In the genomic region with DNA sequence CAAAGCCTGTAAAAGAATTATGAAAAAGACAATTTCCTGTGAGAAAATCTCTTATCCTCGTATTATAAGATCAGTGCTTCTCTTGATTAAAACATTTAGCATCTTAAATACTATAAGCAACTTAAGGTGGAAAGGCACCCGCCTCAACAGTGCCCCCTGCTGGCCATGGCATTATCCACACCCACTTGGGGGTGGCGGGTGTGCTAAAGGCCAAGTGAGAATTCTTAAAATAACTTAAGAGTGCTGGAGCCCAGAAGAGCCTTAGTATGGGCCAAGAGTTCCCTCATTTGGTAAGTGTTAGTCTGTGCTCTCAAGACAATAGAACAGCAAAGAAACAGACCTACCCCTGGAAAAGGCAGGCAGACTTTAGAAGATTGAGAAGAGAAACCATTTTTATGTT, we compare ENCODE assay signal across 10 mouse cellular contexts. TPM values are rescaled to one million over a fixed set of nuclear protein-coding genes. Genes with fewer than 3 reads are reported as not detected.
A peak's percentile ranks its signal among the peaks of the same experiment; 100 is the strongest.
DNase-seq lines count a peak whose midpoint lies in the region; ATAC-seq lines count a peak whose summit lies in the region.
"Had no signal": no experiment of that assay in that cellular context is flagged by ENCODE, and none has a peak within 500 bp of the region (broad histone marks: within the 10 kb centered on the region; RNA-seq: fewer than 3 reads in every experiment).

No protein-coding gene starts in this region.

- ATAC-seq in megakaryocyte-erythroid progenitor cell, adult 5-6 weeks (replicated peaks; ENCODE audit: low FRiP score, low TSS enrichment, poor library complexity, severe bottlenecking): no peak

- peak; percentile 50 to 73 for DNase-seq in heart, postnatal 14 days
- DNase-seq in heart, postnatal 25 days (ENCODE audit: low spot score): no peak
- peak; percentile 83 to 85 for DNase-seq in B cell, adult 2 months
- peak; percentile 16 for DNase-seq in adipocyte (ENCODE audit: low spot score)
- peak; percentile 62 for DNase-seq in lung, postnatal 14 days
- DNase-seq in layer of hippocampus, postnatal 10 days (ENCODE audit: low spot score in 2 of 2): no peak
- DNase-seq in layer of hippocampus, adult 9-11 months: no peak

- intact Hi-C loops in heart, postnatal 14 days (cut with DNase I): no loop called here
- intact Hi-C loops in heart, postnatal 25 days (cut with DNase I): no loop called here

RNA-seq across cellular contexts. Expression of a gene that starts 4.6 kb away (rescaled TPM):
- total RNA-seq in heart, postnatal 14 days (2021): 1 to 10 TPM in 1 of 2 experiments, under 1 TPM in 1; 0.68 to 1.3 TPM
- total RNA-seq in heart, postnatal 25 days (2021): 1 to 10 TPM; 1.5 to 1.6 TPM
- not detected in 2 replicates for total RNA-seq in megakaryocyte-erythroid progenitor cell, adult 5-6 weeks (2014; fragmentation: Nextera tagmentation)
- not detected in 2 replicates for total RNA-seq in megakaryocyte-erythroid progenitor cell, adult 5-6 weeks (2017)
- total RNA-seq in layer of hippocampus, postnatal 10 days (2021): under 1 TPM in 1 of 2 experiments, not detected in 1; 0.23 TPM
- total RNA-seq: hematopoietic stem cell, adult 5-6 weeks; monocyte, adult 5-6 weeks had no signal

RNA-seq across cellular contexts. Expression of a gene that starts 12.7 kb away (rescaled TPM):
- not detected for total RNA-seq in heart, postnatal 14 days (2021)
- not detected for total RNA-seq in heart, postnatal 25 days (2021)
- not detected in 2 replicates for total RNA-seq in megakaryocyte-erythroid progenitor cell, adult 5-6 weeks (2014; fragmentation: Nextera tagmentation)
- not detected in 2 replicates for total RNA-seq in megakaryocyte-erythroid progenitor cell, adult 5-6 weeks (2017)
- total RNA-seq in layer of hippocampus, postnatal 10 days (2021): not detected
- total RNA-seq: hematopoietic stem cell, adult 5-6 weeks had no signal

RNA-seq across cellular contexts. Expression of a gene that starts 15.4 kb away (rescaled TPM):
- total RNA-seq in heart, postnatal 14 days (2021): 100 to 1,000 TPM; 130 to 137 TPM
- total RNA-seq in heart, postnatal 25 days (2021): 100 to 1,000 TPM; 115 to 122 TPM
- 0.28 and 0.96 TPM in 2 replicates for total RNA-seq in megakaryocyte-erythroid progenitor cell, adult 5-6 weeks (2014; fragmentation: Nextera tagmentation)
- total RNA-seq in megakaryocyte-erythroid progenitor cell, adult 5-6 weeks (2017): 0.70 and 1.3 TPM in 2 replicates
- 100 to 1,000 TPM; 121 to 127 TPM for total RNA-seq in layer of hippocampus, postnatal 10 days (2021)

RNA-seq across cellular contexts. Expression of a gene that starts 56.9 kb away (rescaled TPM):
- 1 to 10 TPM; 4.3 to 5.2 TPM for total RNA-seq in heart, postnatal 14 days (2021)
- total RNA-seq in heart, postnatal 25 days (2021): 1 to 10 TPM; 1.9 to 2.1 TPM
- total RNA-seq in megakaryocyte-erythroid progenitor cell, adult 5-6 weeks (2014; fragmentation: Nextera tagmentation): not detected in 2 replicates
- total RNA-seq in megakaryocyte-erythroid progenitor cell, adult 5-6 weeks (2017): not detected in 2 replicates
- total RNA-seq in layer of hippocampus, postnatal 10 days (2021): 10 to 100 TPM; 70.1 to 79.5 TPM
- total RNA-seq: monocyte, adult 5-6 weeks had no signal

Comparison
In these comparisons a context has a peak if more than half of its experiments do, and no peak if none do; other contexts are left out.
1. DNase-seq: peak in heart, postnatal 14 days (2 of 2), B cell, adult 2 months (2 of 2), adipocyte (single experiment) and lung, postnatal 14 days (single experiment); none in heart, postnatal 25 days (single experiment), layer of hippocampus, postnatal 10 days (0 of 2) and layer of hippocampus, adult 9-11 months (single experiment).
2. RNA of a gene that starts 15.4 kb away (total RNA-seq): 130 to 137 TPM in heart, postnatal 14 days, 121 to 127 TPM in layer of hippocampus, postnatal 10 days and 115 to 122 TPM in heart, postnatal 25 days; 0.28 to 1.3 TPM in megakaryocyte-erythroid progenitor cell, adult 5-6 weeks; every median in the first group is over 10 times any median in the second.